Mouse (Mus musculus) megakaryocyte progenitor cell, adult 5-6 weeks (primary cell): ENCODE measurements around the gene Eif3i. TPM values are rescaled to one million over a fixed set of nuclear protein-coding genes. Genes with fewer than 3 reads are reported as not detected.
A peak's percentile ranks its signal among the peaks of the same experiment; 100 is the strongest.

Experiments used
- ATAC-seq: replicated peaks from 2 replicates; pipeline ENCODE4 v1.8.0; 2016; ENCODE audit warnings: mild to moderate bottlenecking, moderate TSS enrichment, inconsistent platforms; ENCODE audit not compliant: poor library complexity
- total RNA-seq, 2 experiments: library from RNA; stranded (forward) in 1 of 2; stranded (reverse) in 1 of 2; fragments of 157-497, 149-512 nt in 1 of 2; fragments of 200-1000 nt in 1 of 2; gene quantifications; 2 replicates each; pipeline versions ENCODE4 v1.2.3 to v1.2.4; 2015 to 2017

The Eif3i gene
- total RNA-seq, 2 experiments from 2014 or later: 336 to 434 TPM

GRCm38 (mm10) chr4:129620419-129621282, 20.2 kb upstream of the Eif3i start:
- ATAC-seq: no peak

- ATAC-seq: peak; percentile 88
These were observed 18.6 kb upstream of the Eif3i start, which contains the start of gene Iqcc for GRCm38 (mm10) chr4:129618786-129619691. Gene Iqcc, minus strand, starts transcription at chr4:129619099.

- no peak for ATAC-seq
These were observed 17.6 kb upstream of the Eif3i start for GRCm38 (mm10) chr4:129618031-129618430.

- no peak for ATAC-seq
These were observed 16.7 kb upstream of the Eif3i start for GRCm38 (mm10) chr4:129617121-129617641.

- no peak for ATAC-seq
These were observed 16.2 kb upstream of the Eif3i start for GRCm38 (mm10) chr4:129616631-129617030.

- no peak for ATAC-seq
These were observed 15.4 kb upstream of the Eif3i start for GRCm38 (mm10) chr4:129615801-129616290.

- no peak for ATAC-seq
These were observed 13.6 kb upstream of the Eif3i start, which contains the start of gene Dcdc2b for GRCm38 (mm10) chr4:129614093-129614492. Gene Dcdc2b, minus strand, starts transcription at chr4:129614257.

- no peak for ATAC-seq
These were observed 10.0 kb upstream of the Eif3i start for GRCm38 (mm10) chr4:129610472-129610871.

- ATAC-seq: no peak
These were observed 9.6 kb upstream of the Eif3i start for GRCm38 (mm10) chr4:129610026-129610425.

- ATAC-seq: no peak
These were observed 8.7 kb upstream of the Eif3i start for GRCm38 (mm10) chr4:129609139-129609631.

GRCm38 (mm10) chr4:129608426-129609025, 8.1 kb upstream of the Eif3i start:
- ATAC-seq: peak; percentile 99

GRCm38 (mm10) chr4:129588865-129589264, 11.6 kb downstream of the Eif3i start:
- peak; percentile 19; the same call in 1 of the 2 replicates for ATAC-seq

- ATAC-seq: no peak
These were observed 13.5 kb downstream of the Eif3i start for GRCm38 (mm10) chr4:129586943-129587342.

GRCm38 (mm10) chr4:129585773-129586172, 14.7 kb downstream of the Eif3i start:
- no peak for ATAC-seq

- peak; percentile 84 for ATAC-seq
These were observed 15.4 kb downstream of the Eif3i start for GRCm38 (mm10) chr4:129584884-129585608.

- no peak for ATAC-seq
These were observed 16.1 kb downstream of the Eif3i start for GRCm38 (mm10) chr4:129584370-129584769.

- no peak for ATAC-seq
These were observed 18.2 kb downstream of the Eif3i start for GRCm38 (mm10) chr4:129582251-129582650.

- ATAC-seq: no peak
These were observed 20.1 kb downstream of the Eif3i start for GRCm38 (mm10) chr4:129580347-129580746.

GRCm38 (mm10) chr4:129578466-129578865, 22.0 kb downstream of the Eif3i start, which contains the start of gene Fam167b:
Gene Fam167b, minus strand, starts transcription at chr4:129578549.
- ATAC-seq: no peak

GRCm38 (mm10) chr4:129577688-129578087, 22.8 kb downstream of the Eif3i start:
- no peak for ATAC-seq
